8 mouse cellular contexts compared by ENCODE assay signal in the genomic region with DNA sequence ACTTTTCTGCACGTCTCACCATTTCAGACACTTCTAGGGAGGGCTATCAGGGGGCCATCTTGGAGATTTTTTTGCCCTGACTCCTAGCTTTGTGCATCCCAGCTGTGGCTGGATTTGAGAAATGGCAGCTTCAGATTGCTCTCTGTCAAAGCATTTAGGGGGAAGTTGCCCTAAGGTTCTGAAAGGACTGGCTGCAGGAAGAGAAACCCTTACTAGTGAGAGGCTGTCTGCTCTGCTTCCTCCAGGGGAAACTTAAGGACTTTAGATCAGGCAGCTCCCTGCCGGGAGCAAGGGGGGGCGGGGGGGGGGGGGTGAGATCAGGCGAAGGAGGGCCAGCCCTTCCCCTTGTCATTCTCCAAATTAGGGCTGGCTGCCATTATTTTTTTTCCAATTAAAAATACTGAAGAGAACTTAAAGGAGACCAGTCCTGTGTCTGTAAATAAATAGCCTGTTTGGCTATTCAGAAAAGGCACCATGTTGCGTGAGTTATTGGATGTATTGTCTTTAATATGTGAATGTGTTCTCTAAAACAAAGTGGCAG.
DNase-seq lines count a peak whose midpoint lies in the region; ATAC-seq lines count a peak whose summit lies in the region.

No protein-coding gene starts in this region.

- H3K4me2 ChIP-seq in midbrain, embryonic 11.5 days: peak overlapping the region; percentile 43

- WGBS in midbrain, embryonic 11.5 days: 2% methylated on average over 5 of the region's 5 CpGs

- DNase-seq in layer of hippocampus, adult 11-12 months (ENCODE audit: low spot score): peak; percentile 24
- no peak for DNase-seq in layer of hippocampus, adult 8-10 months (ENCODE audit: low spot score in 2 of 2)
- DNase-seq in brain, adult 2 months (ENCODE audit: low read depth, low spot score): peak; percentile 51
- DNase-seq in kidney, postnatal 14 days: peak; percentile 35
- peak; percentile 89 for DNase-seq in midbrain, embryonic 11.5 days (ENCODE audit: low spot score, missing footprints)
- no peak for DNase-seq in ovary, postnatal 14 days (ENCODE audit: low spot score)

- ATAC-seq in granulocyte monocyte progenitor cell, adult 5-6 weeks (replicated peaks; ENCODE audit: poor library complexity, severe bottlenecking): peak; percentile 33
- ATAC-seq in midbrain, embryonic 11.5 days (ENCODE audit: low FRiP score): no peak
- ATAC-seq in inflammation-experienced regulatory T-cells, adult 6 months: no peak

- H3K9me3 ChIP-seq in midbrain, embryonic 11.5 days (ENCODE audit: control insufficient read depth, low read length): no peaks in the 10 kb centered on the region

- H3K9ac ChIP-seq in midbrain, embryonic 11.5 days (ENCODE audit: low read length): peak overlapping the region; percentile 45; the same call in 1 of the 2 replicates

- H3K36me3 ChIP-seq in midbrain, embryonic 11.5 days (ENCODE audit: control insufficient read depth, insufficient read depth, low read length): no peaks in the 10 kb centered on the region

- H3K27me3 ChIP-seq in midbrain, embryonic 11.5 days (ENCODE audit: control insufficient read depth, insufficient read depth, low read length): no peaks in the 10 kb centered on the region

- no peak overlapping the region for H3K4me3 ChIP-seq in midbrain, embryonic 11.5 days (ENCODE audit: low read depth, low read length)

- H3K27ac ChIP-seq in midbrain, embryonic 11.5 days (ENCODE audit: low read depth, low read length): peak overlapping the region; percentile 79

- H3K4me1 ChIP-seq in midbrain, embryonic 11.5 days (ENCODE audit: control insufficient read depth, insufficient read depth, low read length): peaks cover 19% of the 10 kb centered on the region

Comparison
In these comparisons a context has a peak if more than half of its experiments do, and no peak if none do; other contexts are left out.
1. DNase-seq: peak in layer of hippocampus, adult 11-12 months (single experiment), brain, adult 2 months (single experiment), kidney, postnatal 14 days (single experiment) and midbrain, embryonic 11.5 days (single experiment); none in layer of hippocampus, adult 8-10 months (0 of 2) and ovary, postnatal 14 days (single experiment).